Comparison of ENCODE assay signal across 8 mouse cellular contexts in genomic region chr13:62466424-62467334, GRCm38 (mm10). TPM values are rescaled to one million over a fixed set of nuclear protein-coding genes. Genes with fewer than 3 reads are reported as not detected.
DNase-seq lines count a peak whose midpoint lies in the region; ATAC-seq lines count a peak whose summit lies in the region.
"Not testable (repeated sequence)": the region's sequence is repeated elsewhere in the genome, so short reads cannot be mapped to it uniquely, and the experiment has no call there.

TSS of gene Gm49359 (minus strand) at chr13:62466832.

- not testable (repeated sequence) for H3K36me3 ChIP-seq in forebrain, embryonic 14.5 days (ENCODE audit: control insufficient read depth, insufficient read depth, low read length)
- H3K36me3 ChIP-seq in neural tube, embryonic 15.5 days = peaks cover 14% of the 10 kb centered on the region

- H3K4me1 ChIP-seq in forebrain, embryonic 14.5 days (ENCODE audit: control insufficient read depth, insufficient read depth, low read length); neural tube, embryonic 15.5 days: not testable (repeated sequence)

- H3K27ac ChIP-seq in forebrain, embryonic 14.5 days (ENCODE audit: low read depth, low read length) = 0 out of 2 replicates have a peak within 1 kb of the TSS, but pooled peaks have one; percentile 48
- H3K27ac ChIP-seq in neural tube, embryonic 15.5 days (replicated peaks) = peak within 1 kb of the TSS; percentile 85

- intact Hi-C loops in heart, postnatal 14 days (cut with DNase I) = loop anchor here (10.0 kb wide), 1 partner anchor 388 kb away; the partner anchor contains the start of gene Fbp2

- DNase-seq in ES-CJ7 (ENCODE audit: low read depth, low spot score) = peak; percentile 94
- peak; percentile 85 for DNase-seq in cerebellum, adult 11 months
- peak; percentile 96 for DNase-seq in forebrain, embryonic 14.5 days (ENCODE audit: low spot score)
- peak; percentile 85 to 90 for DNase-seq in heart, postnatal 14 days
- peak; percentile 93 for DNase-seq in layer of hippocampus, adult 11-12 months (ENCODE audit: low spot score)
- peak; percentile 91 to 93 for DNase-seq in lung, adult 18-20 months
- DNase-seq in testis, postnatal 14 days (ENCODE audit: low spot score) = peak; percentile 91

- ATAC-seq in forebrain, embryonic 14.5 days = peak; percentile 100
- peak; percentile 100 for ATAC-seq in neural tube, embryonic 15.5 days (ENCODE audit: low FRiP score)

- peak within 1 kb of the TSS; percentile 54 for H3K4me3 ChIP-seq in forebrain, embryonic 14.5 days (ENCODE audit: low read depth, low read length)
- H3K4me3 ChIP-seq in neural tube, embryonic 15.5 days (replicated peaks) = peak within 1 kb of the TSS; percentile 62

- peak within 1 kb of the TSS; percentile 36 for H3K4me2 ChIP-seq in forebrain, embryonic 14.5 days (ENCODE audit: low read length)
- H3K4me2 ChIP-seq in neural tube, embryonic 15.5 days = peak within 1 kb of the TSS; percentile 52

- not testable (repeated sequence) for H3K9me3 ChIP-seq in forebrain, embryonic 14.5 days (replicated peaks; ENCODE audit: control insufficient read depth, low read length)
- peaks cover 14% of the 10 kb centered on the region for H3K9me3 ChIP-seq in neural tube, embryonic 15.5 days (replicated peaks)

- H3K9ac ChIP-seq in forebrain, embryonic 14.5 days (ENCODE audit: low read length) = peak within 1 kb of the TSS; percentile 73
- H3K9ac ChIP-seq in neural tube, embryonic 15.5 days (replicated peaks) = peak within 1 kb of the TSS; percentile 74

- WGBS in forebrain, embryonic 14.5 days = 2% methylated on average over 28 of the region's 28 CpGs
- WGBS in neural tube, embryonic 15.5 days = 3% methylated on average over 28 of the region's 28 CpGs

- H3K27me3 ChIP-seq in forebrain, embryonic 14.5 days (replicated peaks; ENCODE audit: control insufficient read depth, insufficient read depth, low read length); neural tube, embryonic 15.5 days (replicated peaks): not testable (repeated sequence)

RNA-seq across cellular contexts. Expression of gene Gm49359, which starts in this region (rescaled TPM):
- 6.7 and 11.3 TPM in 2 replicates for polyA plus RNA-seq in forebrain, embryonic 14.5 days (2014; fragmentation: Nextera tagmentation; extraction: Ambion mirVana)
- 1 to 10 TPM; 7.7 TPM for total RNA-seq in heart, postnatal 14 days (2021)
- polyA plus RNA-seq in neural tube, embryonic 15.5 days (2015; fragmentation: Nextera tagmentation; extraction: Ambion mirVana) = 15.8 and 16.7 TPM in 2 replicates

Comparison
In these comparisons a context has a peak if more than half of its experiments do, and no peak if none do; other contexts are left out.
1. Peak in every context shown above with its lines: DNase-seq, ATAC-seq, H3K4me3 ChIP-seq and H3K27ac ChIP-seq.